Mouse (Mus musculus) CD4-positive, CD25-positive, alpha-beta regulatory T cell, adult 2 months (primary cell): ENCODE measurements around the gene Itgb7.

ENCODE experiments used
- DNase-seq: peaks from one replicate; pipeline ENCODE4 v3.0.0-alpha.2; 2012; ENCODE audit warnings: low read depth, low spot score

Itgb7 gene

GRCm38 (mm10) chr15:102231748-102232147 is at the start of gene Itgb7:
TSS of gene Itgb7 (minus strand) at chr15:102231944.
- DNase-seq = peak; percentile 74

GRCm38 (mm10) chr15:102280623-102281022 is 48.9 kb upstream of the Itgb7 start:
- no peak for DNase-seq

- no peak for DNase-seq
Measured at GRCm38 (mm10) chr15:102279783-102280520, 48.2 kb upstream of the Itgb7 start.

- DNase-seq = peak; percentile 96
Measured at GRCm38 (mm10) chr15:102279092-102279782, 47.5 kb upstream of the Itgb7 start, which contains the start of gene Mfsd5. TSS of gene Mfsd5 (plus strand) at chr15:102279454.

- peak; percentile 30 for DNase-seq
Measured at GRCm38 (mm10) chr15:102278726-102279091, 47.0 kb upstream of the Itgb7 start.

- no peak for DNase-seq
Measured at GRCm38 (mm10) chr15:102273982-102274716, 42.4 kb upstream of the Itgb7 start.

- DNase-seq = no peak
Measured at GRCm38 (mm10) chr15:102271441-102271840, 39.7 kb upstream of the Itgb7 start.

- DNase-seq = no peak
Measured at GRCm38 (mm10) chr15:102270274-102270960, 38.7 kb upstream of the Itgb7 start, which contains the start of gene Gm9918. TSS of gene Gm9918 (plus strand) at chr15:102270563.

GRCm38 (mm10) chr15:102265548-102265947 is 33.8 kb upstream of the Itgb7 start:
- DNase-seq = peak; percentile 40

GRCm38 (mm10) chr15:102263037-102263436 is 31.3 kb upstream of the Itgb7 start:
- peak; percentile 76 for DNase-seq

GRCm38 (mm10) chr15:102262582-102262981 is 30.8 kb upstream of the Itgb7 start:
- DNase-seq = peak; percentile 49

GRCm38 (mm10) chr15:102258581-102259253 is 27.0 kb upstream of the Itgb7 start:
- DNase-seq = no peak

- DNase-seq = no peak
Measured at GRCm38 (mm10) chr15:102258076-102258470, 26.3 kb upstream of the Itgb7 start.

GRCm38 (mm10) chr15:102257202-102258075 is 25.7 kb upstream of the Itgb7 start, which contains the start of gene Rarg:
TSS of gene Rarg (minus strand) at chr15:102257517.
- peak; percentile 78 for DNase-seq

GRCm38 (mm10) chr15:102256431-102257201 is 24.9 kb upstream of the Itgb7 start:
- DNase-seq = no peak

- DNase-seq = peak; percentile 38
Measured at GRCm38 (mm10) chr15:102255547-102256255, 24.0 kb upstream of the Itgb7 start.

- no peak for DNase-seq
Measured at GRCm38 (mm10) chr15:102250521-102250920, 18.8 kb upstream of the Itgb7 start.

GRCm38 (mm10) chr15:102249967-102250366 is 18.2 kb upstream of the Itgb7 start:
- DNase-seq = no peak
